Mouse (Mus musculus) stomach, postnatal 0 days (tissue): ENCODE data around the gene Fam131c.

Source experiments
- CTCF ChIP-seq: IDR thresholded peaks from 2 replicates; pipeline ENCODE4 v1.5.1; 2016; ENCODE audit warnings: antibody characterized with exemption, low read depth, mild to moderate bottlenecking, moderate library complexity
- EP300 ChIP-seq: optimal IDR thresholded peaks from 2 replicates; pipeline ENCODE3; 2016; ENCODE audit warnings: antibody characterized with exemption

DNA sequence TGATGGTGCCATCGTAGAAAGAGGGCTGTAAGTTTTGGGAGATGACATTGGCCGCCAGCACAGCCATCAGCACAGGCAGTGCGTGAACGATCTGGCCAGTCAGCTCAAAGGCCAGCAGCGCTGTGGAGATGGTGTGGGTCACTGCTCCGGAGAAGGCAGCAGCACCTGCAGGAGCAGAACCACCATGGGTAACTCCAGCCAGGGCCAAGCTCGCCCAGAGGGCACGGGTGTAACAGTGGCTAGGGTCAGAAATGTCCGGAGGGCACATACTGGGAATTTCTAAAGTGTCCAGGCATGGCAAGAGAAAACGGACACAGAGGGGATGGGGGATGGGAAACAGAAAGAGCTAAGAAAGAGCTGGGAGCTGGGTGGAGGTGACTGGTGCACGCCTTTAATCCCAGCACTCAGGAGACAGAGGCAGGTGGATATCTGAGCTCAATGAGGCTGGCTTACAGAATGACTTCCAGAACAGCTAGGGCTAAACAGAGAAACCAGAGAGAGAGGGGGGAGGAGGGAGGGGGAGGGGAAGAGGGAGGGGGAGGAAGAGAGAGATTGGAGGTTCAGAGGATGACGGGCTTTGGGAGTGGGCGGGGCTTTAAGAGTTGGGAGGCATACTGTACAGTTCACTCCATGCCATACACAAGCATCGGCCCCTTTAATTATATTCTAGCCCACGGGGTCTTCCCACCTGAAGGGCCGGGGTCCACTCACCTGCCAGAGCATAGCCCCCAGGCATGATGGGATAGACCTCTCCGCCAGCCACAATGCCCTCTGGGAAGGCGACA lies 21.5 kb downstream of the Fam131c start:
- no peak for TF ChIP-seq CTCF
- no peak for TF ChIP-seq EP300
